Mouse (Mus musculus) stomach, embryonic 15.5 days (tissue): ENCODE measurements at regions not wholly inside any gene's neighbourhood (a gene's known extent, or its start where the extent isn't known, plus 50 kb on each side); places are given as distances from the start of the nearest gene placed in this dataset.

ENCODE experiments used
- ATAC-seq: fragments of 200-750 bp; cut with Nextera tagmentation; 2 replicates; pipeline ENCODE4 v1.8.0; 2017; ENCODE audit warnings: low read depth, moderate number of reproducible peaks, moderate TSS enrichment; ENCODE audit not compliant: insufficient read depth, low FRiP score
- H3K27ac ChIP-seq: fragments of 300-500 bp; sonication (generic); 2 replicates; pipeline ENCODE4 v1.5.1; 2015; ENCODE audit warnings: mild to moderate bottlenecking, inconsistent platforms
- H3K27me3 ChIP-seq: fragments of 300-500 bp; sonication (generic); replicated peaks from 2 replicates; pipeline ENCODE4 v1.6.1; 2015; ENCODE audit warnings: inconsistent platforms
- H3K36me3 ChIP-seq: fragments of 300-500 bp; sonication (generic); 2 replicates; pipeline ENCODE4 v1.6.1; 2015; ENCODE audit warnings: inconsistent platforms
- H3K4me1 ChIP-seq: fragments of 300-500 bp; sonication (generic); 2 replicates; pipeline ENCODE4 v1.6.1; 2015; ENCODE audit warnings: inconsistent platforms
- H3K4me2 ChIP-seq: fragments of 300-500 bp; sonication (generic); 2 replicates; pipeline ENCODE4 v1.6.1; 2015; ENCODE audit warnings: mild to moderate bottlenecking, inconsistent platforms
- H3K4me3 ChIP-seq: fragments of 300-500 bp; sonication (generic); replicated peaks from 2 replicates; pipeline ENCODE4 v1.5.1; 2015; ENCODE audit warnings: inconsistent platforms
- H3K9ac ChIP-seq: fragments of 300-500 bp; sonication (generic); 2 replicates; pipeline ENCODE4 v1.6.1; 2015; ENCODE audit warnings: inconsistent platforms
- H3K9me3 ChIP-seq: fragments of 300-500 bp; sonication (generic); 2 replicates; pipeline ENCODE4 v1.6.1; 2016; ENCODE audit warnings: inconsistent platforms
- WGBS: fragments of 180-500 bp; shearing (Covaris S2); methylation state at CpG from one replicate; pipeline ENCODE4 v1.1.7; 2015; 5-methylcytosine and 5-hydroxymethylcytosine counted together

DNA sequence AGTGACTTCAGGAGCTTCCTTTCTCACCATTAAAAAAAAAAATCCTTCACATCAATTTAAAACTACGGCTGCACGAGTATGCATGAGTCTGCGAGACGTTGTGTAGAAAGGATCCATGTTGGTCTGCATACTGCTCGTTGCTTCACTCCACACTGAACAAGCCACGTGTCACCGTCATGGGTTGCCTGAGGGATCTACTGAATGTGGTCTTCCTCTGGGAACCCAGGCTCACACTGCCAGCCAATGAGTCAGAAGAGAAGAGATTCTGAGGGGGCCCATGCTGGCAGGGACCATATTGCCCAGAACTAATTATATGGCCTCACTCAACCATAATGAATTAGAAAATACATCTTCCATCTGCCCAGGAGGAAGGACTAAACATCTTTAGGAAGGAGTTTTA is 124.6 kb downstream of the Nhlrc3 start:
- no peak overlapping the region for H3K27ac ChIP-seq
- no peak overlapping the region for H3K4me2 ChIP-seq
- no peaks in the 10 kb centered on the region for H3K4me1 ChIP-seq
- no peak overlapping the region for H3K4me3 ChIP-seq
- H3K9ac ChIP-seq: no peak overlapping the region
- WGBS: 96% methylated on average over 7 of the region's 7 CpGs
- ATAC-seq: no peak
- H3K27me3 ChIP-seq: no peaks in the 10 kb centered on the region
- no peaks in the 10 kb centered on the region for H3K36me3 ChIP-seq
- H3K9me3 ChIP-seq: no peaks in the 10 kb centered on the region

DNA sequence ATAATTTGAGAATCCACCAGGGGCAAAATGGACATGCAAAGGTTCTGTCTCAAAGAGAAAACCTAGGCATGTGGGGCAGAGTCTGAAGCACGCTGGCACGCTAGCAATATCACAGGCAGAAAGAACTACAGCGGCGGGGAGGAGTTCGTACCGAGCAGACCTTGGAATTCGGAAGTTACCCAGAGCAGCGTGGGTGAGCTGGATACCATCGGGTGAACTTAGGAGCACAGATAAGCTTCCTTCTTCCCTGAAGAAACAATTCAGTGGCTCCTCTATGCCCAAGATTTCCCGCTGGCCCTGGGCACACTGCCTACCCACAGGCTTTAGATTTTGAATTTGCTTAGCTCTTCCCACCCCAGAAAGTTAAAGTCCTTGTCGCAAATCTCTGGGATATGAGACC is 129.1 kb downstream of the Nhlrc3 start:
- 40% methylated on average over 11 of the region's 11 CpGs for WGBS
- Histone ChIP-seq H3K9me3 (no peaks in the 10 kb centered on the region), H3K4me3 (peak overlapping the region; percentile 6; the same call in 1 of the 2 replicates), H3K36me3 (no peaks in the 10 kb centered on the region), H3K4me2 (peak overlapping the region; percentile 40), H3K9ac (no peak overlapping the region), H3K27me3 (no peaks in the 10 kb centered on the region), H3K4me1 (no peaks in the 10 kb centered on the region), H3K27ac (no peak overlapping the region)
- ATAC-seq: no peak

DNA sequence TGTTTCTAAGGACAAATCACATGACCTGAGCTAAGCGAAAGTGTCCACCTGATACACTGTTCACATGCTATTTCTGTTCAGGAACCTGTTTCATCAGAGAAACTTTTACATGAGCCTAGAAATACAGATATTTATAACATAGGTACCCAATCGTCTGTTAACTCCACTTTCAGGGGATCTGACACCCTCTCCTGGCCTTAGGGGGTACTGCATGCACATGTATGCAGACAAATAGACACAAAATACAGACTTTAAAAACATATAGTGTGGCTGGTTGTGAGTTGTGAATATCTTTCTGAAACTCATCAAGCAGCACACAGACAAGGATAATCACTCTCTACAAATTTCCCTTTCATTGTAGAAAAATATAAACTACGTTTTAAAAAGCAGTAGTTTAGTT is 133.6 kb downstream of the Nhlrc3 start:
- H3K27me3 ChIP-seq: no peaks in the 10 kb centered on the region

DNA sequence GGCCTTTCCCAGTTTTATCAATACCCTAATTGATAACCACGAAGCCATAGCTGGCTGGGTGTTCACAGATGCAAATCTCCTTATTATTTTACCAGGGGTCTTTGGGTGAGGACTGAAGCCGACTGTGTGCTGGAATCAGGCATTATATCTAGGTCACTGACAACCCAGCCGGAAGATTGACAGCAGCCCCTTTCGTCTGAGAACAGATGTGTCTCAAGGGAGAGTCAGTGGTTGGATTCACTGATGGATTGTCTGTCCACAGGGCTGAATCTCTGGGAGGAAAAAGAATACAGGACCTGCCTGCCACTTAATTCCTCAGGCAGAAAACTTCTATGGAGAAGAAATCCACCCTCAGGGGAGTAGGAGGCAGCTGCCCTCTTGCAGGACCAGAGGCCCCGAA is 135.7 kb downstream of the Nhlrc3 start:
- H3K9ac ChIP-seq: no peak overlapping the region
- H3K27ac ChIP-seq: no peak overlapping the region
- H3K36me3 ChIP-seq: no peaks in the 10 kb centered on the region
- H3K4me2 ChIP-seq: no peak overlapping the region
- no peaks in the 10 kb centered on the region for H3K4me1 ChIP-seq
- ATAC-seq: no peak
- no peak overlapping the region for H3K4me3 ChIP-seq
- H3K27me3 ChIP-seq: no peaks in the 10 kb centered on the region
- WGBS: 65% methylated on average over 5 of the region's 5 CpGs
- H3K9me3 ChIP-seq: no peaks in the 10 kb centered on the region

More for the DNA sequence above, 133.6 kb downstream of the Nhlrc3 start:
- WGBS: 51% methylated on average over 3 of the region's 3 CpGs
- no peaks in the 10 kb centered on the region for H3K9me3 ChIP-seq
- no peak overlapping the region for H3K4me3 ChIP-seq
- ATAC-seq: no peak
- no peak overlapping the region for H3K27ac ChIP-seq
- no peak overlapping the region for H3K9ac ChIP-seq
- no peak overlapping the region for H3K4me2 ChIP-seq
- H3K4me1 ChIP-seq: no peaks in the 10 kb centered on the region
- H3K36me3 ChIP-seq: no peaks in the 10 kb centered on the region

DNA sequence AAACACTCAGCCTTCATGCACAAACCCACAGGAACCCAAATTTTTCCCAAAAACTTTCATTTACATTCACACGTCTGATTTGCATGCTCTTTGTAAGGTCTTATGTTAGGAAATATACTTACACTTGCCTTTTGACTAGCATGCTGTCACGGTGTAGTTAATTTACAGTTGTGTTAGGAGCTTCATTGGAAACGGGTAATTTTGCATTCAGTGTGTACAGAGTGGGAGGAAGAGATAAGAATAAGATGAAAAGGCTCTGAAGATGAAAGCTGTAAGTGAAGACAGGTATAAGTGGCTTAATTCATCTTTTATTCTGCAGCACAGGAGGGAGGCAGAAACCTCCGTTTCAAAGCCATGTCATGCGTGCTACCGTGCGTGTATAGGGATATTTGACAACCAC is 136.2 kb downstream of the Nhlrc3 start:
- no peak overlapping the region for H3K4me3 ChIP-seq
- H3K4me2 ChIP-seq: no peak overlapping the region
- no peak overlapping the region for H3K9ac ChIP-seq
- H3K9me3 ChIP-seq: no peaks in the 10 kb centered on the region
- H3K27ac ChIP-seq: no peak overlapping the region
- 63% methylated on average over 7 of the region's 7 CpGs for WGBS
- ATAC-seq: no peak
- no peaks in the 10 kb centered on the region for H3K36me3 ChIP-seq
- H3K27me3 ChIP-seq: no peaks in the 10 kb centered on the region
- H3K4me1 ChIP-seq: no peaks in the 10 kb centered on the region

DNA sequence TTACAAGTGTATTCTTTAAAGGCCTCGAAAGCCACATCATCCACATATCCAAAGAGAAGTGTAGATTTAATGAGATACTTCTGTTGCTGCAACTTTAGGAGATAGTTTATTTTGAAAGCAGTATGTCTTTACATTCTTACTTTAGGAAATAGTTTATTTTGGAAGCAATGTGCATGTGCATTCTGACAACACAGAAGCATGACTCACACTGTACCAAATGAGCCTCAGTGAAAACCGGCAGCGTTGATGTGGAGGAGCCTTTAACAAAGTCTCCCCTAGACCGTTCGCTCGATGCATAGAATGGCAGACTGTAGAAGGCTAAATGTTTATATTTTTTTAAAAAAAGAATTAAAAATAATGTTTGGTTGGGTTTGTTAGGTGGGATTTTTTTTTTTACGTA is 138.1 kb downstream of the Nhlrc3 start:
- Histone ChIP-seq H3K9me3 (no peaks in the 10 kb centered on the region), H3K36me3 (no peaks in the 10 kb centered on the region), H3K4me1 (no peaks in the 10 kb centered on the region), H3K4me3 (no peak overlapping the region), H3K27me3 (no peaks in the 10 kb centered on the region), H3K4me2 (no peak overlapping the region), H3K27ac (no peak overlapping the region), H3K9ac (no peak overlapping the region)
- WGBS: 95% methylated on average over 7 of the region's 7 CpGs
- no peak for ATAC-seq

DNA sequence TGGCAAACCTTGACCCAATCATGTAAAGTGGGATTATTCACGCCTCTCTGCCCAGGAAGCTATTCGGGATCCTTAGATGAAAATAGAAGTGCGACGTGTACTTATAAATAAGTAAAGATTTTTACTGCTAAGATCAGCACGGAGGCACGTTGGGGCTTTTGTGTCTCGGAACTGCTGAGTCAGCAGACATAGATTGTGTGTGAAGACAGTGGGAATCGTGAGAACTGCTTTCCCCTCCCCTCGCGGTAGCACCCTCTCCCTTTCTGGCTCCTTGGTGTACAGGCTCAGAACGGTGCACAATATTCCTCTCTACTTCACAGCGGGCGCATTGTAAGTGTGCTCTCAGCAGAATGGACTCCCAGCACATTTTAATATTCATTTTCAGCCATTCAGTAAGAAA is 138.7 kb downstream of the Nhlrc3 start:
- H3K4me1 ChIP-seq: no peaks in the 10 kb centered on the region
- H3K9ac ChIP-seq: no peak overlapping the region
- no peak overlapping the region for H3K4me2 ChIP-seq
- no peaks in the 10 kb centered on the region for H3K36me3 ChIP-seq
- no peaks in the 10 kb centered on the region for H3K9me3 ChIP-seq
- no peaks in the 10 kb centered on the region for H3K27me3 ChIP-seq
- 76% methylated on average over 13 of the region's 13 CpGs for WGBS
- ATAC-seq: no peak
- H3K4me3 ChIP-seq: no peak overlapping the region
- no peak overlapping the region for H3K27ac ChIP-seq

DNA sequence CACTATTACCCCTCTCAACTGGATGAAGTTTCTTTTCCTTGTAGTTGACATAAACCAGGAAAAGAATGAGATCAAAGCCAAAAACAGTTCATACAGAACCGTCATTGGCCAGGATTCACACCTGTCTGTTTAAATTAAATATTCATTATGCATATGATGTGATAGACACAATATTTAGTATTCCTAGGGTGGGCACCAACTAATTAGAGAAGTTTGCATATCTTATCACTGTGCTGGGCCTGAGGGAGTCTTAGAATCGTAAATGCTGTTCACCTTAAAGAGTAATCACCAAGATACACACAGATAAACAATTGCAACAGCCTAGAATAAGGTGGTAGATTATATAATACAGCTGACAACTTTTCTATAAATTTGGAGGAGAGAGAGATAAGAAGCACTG is 147.7 kb downstream of the Nhlrc3 start:
- no peak for ATAC-seq
- Histone ChIP-seq H3K9me3 (no peaks in the 10 kb centered on the region), H3K27me3 (no peaks in the 10 kb centered on the region), H3K4me3 (no peak overlapping the region), H3K36me3 (no peaks in the 10 kb centered on the region), H3K9ac (no peak overlapping the region), H3K27ac (no peak overlapping the region), H3K4me1 (no peaks in the 10 kb centered on the region), H3K4me2 (no peak overlapping the region)
- WGBS: 56% methylated on average over 2 of the region's 2 CpGs
